Mouse (Mus musculus) lung, adult 2 months (tissue): ENCODE results near the gene Hist1h4m. TPM values are rescaled to one million over a fixed set of nuclear protein-coding genes. Genes with fewer than 3 reads are reported as not detected.

ENCODE experiments used
- DNase-seq: peaks from one replicate; pipeline ENCODE4 v3.0.0; 2022
- H3K4me1 ChIP-seq: fragments of 200-500 bp; 2 replicates; pipeline ENCODE4 v1.6.1; 2011; ENCODE audit warnings: low read length; ENCODE audit not compliant: control insufficient read depth, insufficient read depth
- H3K4me3 ChIP-seq: fragments of 200-500 bp; replicated peaks from 2 replicates; pipeline ENCODE3; 2011; ENCODE audit warnings: low read depth, mild to moderate bottlenecking, control low read depth, low read length; ENCODE audit errors: extremely low read depth
- CTCF ChIP-seq: fragments of 200-500 bp; IDR thresholded peaks from 2 replicates; pipeline ENCODE4 v1.5.1; 2011; ENCODE audit warnings: mild to moderate bottlenecking, low read length, control low read depth; ENCODE audit not compliant: insufficient read depth
- POLR2A ChIP-seq: fragments of 200-500 bp; IDR thresholded peaks from 2 replicates; pipeline ENCODE4 v1.6.1; 2011; ENCODE audit warnings: low read depth, mild to moderate bottlenecking, control low read depth, low read length, borderline replicate concordance; ENCODE audit errors: extremely low read depth
- WGBS: fragments of 180-500 bp; shearing (Covaris S2); methylation state at CpG from one replicate; pipeline ENCODE4 v1.1.7; 2018; 5-methylcytosine and 5-hydroxymethylcytosine counted together
- polyA plus RNA-seq: library from polyadenylated mRNA; depleted of rRNA; stranded (reverse); fragments of >200 nt; gene quantifications from 2 replicates; pipeline ENCODE4 v1.2.3, GENCODE M21; 2012; rRNA removed

The Hist1h4m gene
- polyA plus RNA-seq, 1 experiment = 3.1 TPM

GRCm38 (mm10) chr13:21855146-21855545, 43.6 kb downstream of the Hist1h4m start:
- 9% methylated on average over 11 of the region's 11 CpGs for WGBS
- no peak overlapping the region for H3K4me3 ChIP-seq
- DNase-seq = peak; percentile 50

GRCm38 (mm10) chr13:21855698-21856162, 44.2 kb downstream of the Hist1h4m start:
- TF ChIP-seq POLR2A (no peak), CTCF (no peak)
- peak overlapping the region; percentile 27 for H3K4me3 ChIP-seq
- no peak for DNase-seq
- H3K4me1 ChIP-seq = no peaks in the 10 kb centered on the region
- WGBS = 12% methylated on average over 15 of the region's 15 CpGs

More at GRCm38 (mm10) chr13:21855146-21855545, 43.6 kb downstream of the Hist1h4m start:
- no peak for TF ChIP-seq POLR2A
- no peak for TF ChIP-seq CTCF
- H3K4me1 ChIP-seq = no peaks in the 10 kb centered on the region

- TF ChIP-seq POLR2A (no peak), CTCF (no peak)
- H3K4me3 ChIP-seq = no peak overlapping the region
- 26% methylated on average over 5 of the region's 5 CpGs for WGBS
- no peaks in the 10 kb centered on the region for H3K4me1 ChIP-seq
- DNase-seq = no peak
Measured at GRCm38 (mm10) chr13:21861608-21862007, 50.1 kb downstream of the Hist1h4m start.

Other genes starting within 250 kb of the Hist1h4m start
- gene Olfr1364, start 230.0 kb upstream of the Hist1h4m start, polyA plus RNA-seq = not detected in 2 replicates
- gene Olfr1362, start 197.7 kb upstream of the Hist1h4m start, polyA plus RNA-seq = not detected in 2 replicates
- not detected in 2 replicates for gene Olfr11, start 169.2 kb upstream of the Hist1h4m start, polyA plus RNA-seq
- gene Olfr1361, start 148.4 kb upstream of the Hist1h4m start, polyA plus RNA-seq = not detected in 2 replicates
- not detected in 2 replicates for gene Olfr1360, start 134.3 kb upstream of the Hist1h4m start, polyA plus RNA-seq
- not detected in 2 replicates for gene Olfr1359, start 113.6 kb upstream of the Hist1h4m start, polyA plus RNA-seq
- 0.72 and 1.6 TPM in 2 replicates for gene Hist1h2bl, start 95.6 kb upstream of the Hist1h4m start, polyA plus RNA-seq
- gene Hist1h2ai, start 95.3 kb upstream of the Hist1h4m start, polyA plus RNA-seq = 5.8 and 6.7 TPM in 2 replicates
- gene Hist1h3h, start 94.1 kb upstream of the Hist1h4m start, polyA plus RNA-seq = 8.2 and 8.6 TPM in 2 replicates
- 0.70 TPM in 1 of 2 replicates, not detected in the other for gene Hist1h2bm, start 89.7 kb upstream of the Hist1h4m start, polyA plus RNA-seq
- 1.3 and 1.4 TPM in 2 replicates for gene Hist1h4j, start 76.7 kb upstream of the Hist1h4m start, polyA plus RNA-seq
- gene Hist1h4k, start 61.2 kb upstream of the Hist1h4m start, polyA plus RNA-seq = 5.6 and 9.7 TPM in 2 replicates
- 3.2 and 3.8 TPM in 2 replicates for gene Hist1h2ak, start 57.9 kb upstream of the Hist1h4m start, polyA plus RNA-seq
- gene Hist1h2bn, start 57.6 kb upstream of the Hist1h4m start, polyA plus RNA-seq = 2.4 and 4.2 TPM in 2 replicates
- gene Hist1h1b, start 31.1 kb upstream of the Hist1h4m start, polyA plus RNA-seq = 0.41 and 0.57 TPM in 2 replicates
- gene Hist1h3i, start 28.4 kb upstream of the Hist1h4m start, polyA plus RNA-seq = 3.3 and 8.0 TPM in 2 replicates
- 1.1 and 1.4 TPM in 2 replicates for gene Hist1h2an, start 24.5 kb upstream of the Hist1h4m start, polyA plus RNA-seq
- not detected in 2 replicates for gene Hist1h2bp, start 24.3 kb upstream of the Hist1h4m start, polyA plus RNA-seq
- 4.7 and 5.0 TPM in 2 replicates for gene Hist1h2bq, start 1.5 kb upstream of the Hist1h4m start, polyA plus RNA-seq
- gene Hist1h2ao, start 1.3 kb upstream of the Hist1h4m start, polyA plus RNA-seq = not detected in 2 replicates
- 11.1 and 13.7 TPM in 2 replicates for gene Hist1h4n, start 20.4 kb downstream of the Hist1h4m start, polyA plus RNA-seq
- gene Hist1h2ap, start 21.8 kb downstream of the Hist1h4m start, polyA plus RNA-seq = 59.2 and 67.3 TPM in 2 replicates
- gene Hist1h2br, start 22.0 kb downstream of the Hist1h4m start, polyA plus RNA-seq = 3.3 and 6.1 TPM in 2 replicates
- gene Zfp184, start 133.3 kb downstream of the Hist1h4m start, polyA plus RNA-seq = 0.53 and 0.60 TPM in 2 replicates
- not detected in 2 replicates for gene Pom121l2, start 169.4 kb downstream of the Hist1h4m start, polyA plus RNA-seq
- gene Prss16, start 198.0 kb downstream of the Hist1h4m start, polyA plus RNA-seq = 0.33 and 0.34 TPM in 2 replicates
- 0.87 and 1.8 TPM in 2 replicates for gene Hist1h2ah, start 223.8 kb downstream of the Hist1h4m start, polyA plus RNA-seq
- gene Hist1h2bk, start 224.1 kb downstream of the Hist1h4m start, polyA plus RNA-seq = 0.74 and 3.1 TPM in 2 replicates
- gene Hist1h4i, start 229.6 kb downstream of the Hist1h4m start, polyA plus RNA-seq = 5.1 and 5.2 TPM in 2 replicates
- gene Hist1h2ag, start 231.2 kb downstream of the Hist1h4m start, polyA plus RNA-seq = 0.54 and 1.1 TPM in 2 replicates
- gene Hist1h2bj, start 231.5 kb downstream of the Hist1h4m start, polyA plus RNA-seq = 1.8 and 3.5 TPM in 2 replicates